Mouse (Mus musculus): ENCODE data around the gene Oat. TPM values are rescaled to one million over a fixed set of nuclear protein-coding genes. Genes with fewer than 3 reads are reported as not detected.

The Oat gene
- polyA plus RNA-seq, 1 experiment from 2014 or later = 214 TPM

DNA sequence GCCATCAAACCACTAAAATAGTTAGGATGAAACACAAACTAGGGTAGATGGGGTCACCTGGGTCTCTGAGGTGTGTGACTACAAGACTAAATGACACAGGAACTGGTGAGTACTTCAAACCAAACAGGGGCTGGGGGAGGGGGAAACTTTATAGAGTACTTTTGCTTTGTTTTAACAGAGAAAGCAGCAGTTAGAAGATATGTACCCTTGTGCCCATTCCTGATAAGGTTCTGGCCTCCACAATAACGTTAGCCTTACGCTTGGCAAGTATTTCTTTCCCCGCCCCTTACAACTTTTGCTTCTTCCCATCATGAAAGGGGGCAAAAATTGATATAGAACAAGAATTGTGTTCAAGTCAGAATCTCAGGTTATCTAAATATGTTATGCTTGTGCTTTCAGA, 19.6 kb upstream of the Oat start:
- Histone ChIP-seq H3K9ac (replicated peaks; ENCODE audit: low read depth) (no peak overlapping the region), H3K4me1 (ENCODE audit: insufficient read depth, low read depth, low read length) (peaks cover 10% of the 10 kb centered on the region; the same call in 1 of the 2 replicates), H3K36me3 (ENCODE audit: insufficient read depth, low read length) (no peaks in the 10 kb centered on the region), H3K27ac (ENCODE audit: low read length) (no peak overlapping the region), H3K27me3 (replicated peaks; ENCODE audit: insufficient read depth, low read length) (peaks cover 51% of the 10 kb centered on the region), H3K9me3 (ENCODE audit: low read length) (no peaks in the 10 kb centered on the region), H3K4me2 (replicated peaks; ENCODE audit: low read depth, low read length) (no peak overlapping the region), H3K4me3 (ENCODE audit: low read depth, low read length) (no peak overlapping the region)
- 75% methylated on average over 3 of the region's 3 CpGs for WGBS
- DNase-seq (ENCODE audit: low spot score) = no peak
- TF ChIP-seq EP300 (IDR thresholded peaks at IDR 0.05) (no peak), CTCF (IDR thresholded peaks at IDR 0.05) (no peak)
- ATAC-seq = no peak

DNA sequence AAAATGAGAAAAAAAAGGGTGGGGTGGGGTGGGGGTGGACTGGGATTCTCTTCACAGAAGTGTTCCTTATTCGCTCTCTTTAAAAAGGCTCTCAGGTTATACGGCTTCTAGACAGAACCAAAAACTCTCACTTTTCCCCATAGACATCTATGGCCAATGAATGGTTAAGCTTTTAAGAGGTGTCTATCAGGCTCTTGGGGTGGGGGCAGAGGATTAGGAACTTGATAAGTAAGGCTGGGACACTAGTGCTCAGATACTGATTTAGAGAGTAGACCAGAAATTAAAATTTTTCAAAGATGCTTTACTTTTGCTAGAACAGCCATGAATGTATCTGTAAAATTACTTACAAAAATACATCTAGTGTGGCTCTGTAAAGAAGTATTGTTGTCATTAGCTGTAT, 18.1 kb upstream of the Oat start:
- 90% methylated on average over 2 of the region's 2 CpGs for WGBS
- H3K27me3 ChIP-seq (replicated peaks; ENCODE audit: insufficient read depth, low read length) = peaks cover 36% of the 10 kb centered on the region
- H3K9ac ChIP-seq (replicated peaks; ENCODE audit: low read depth) = no peak overlapping the region
- ATAC-seq = no peak
- no peaks in the 10 kb centered on the region for H3K9me3 ChIP-seq (ENCODE audit: low read length)
- DNase-seq (ENCODE audit: low spot score) = no peak
- H3K4me1 ChIP-seq (ENCODE audit: insufficient read depth, low read depth, low read length) = peaks cover 6% of the 10 kb centered on the region; the same call in 1 of the 2 replicates
- TF ChIP-seq CTCF (IDR thresholded peaks at IDR 0.05) = no peak
- TF ChIP-seq EP300 (IDR thresholded peaks at IDR 0.05) = no peak
- H3K4me2 ChIP-seq (replicated peaks; ENCODE audit: low read depth, low read length) = no peak overlapping the region
- H3K4me3 ChIP-seq (ENCODE audit: low read depth, low read length) = no peak overlapping the region
- no peak overlapping the region for H3K27ac ChIP-seq (ENCODE audit: low read length)
- no peaks in the 10 kb centered on the region for H3K36me3 ChIP-seq (ENCODE audit: insufficient read depth, low read length)

DNA sequence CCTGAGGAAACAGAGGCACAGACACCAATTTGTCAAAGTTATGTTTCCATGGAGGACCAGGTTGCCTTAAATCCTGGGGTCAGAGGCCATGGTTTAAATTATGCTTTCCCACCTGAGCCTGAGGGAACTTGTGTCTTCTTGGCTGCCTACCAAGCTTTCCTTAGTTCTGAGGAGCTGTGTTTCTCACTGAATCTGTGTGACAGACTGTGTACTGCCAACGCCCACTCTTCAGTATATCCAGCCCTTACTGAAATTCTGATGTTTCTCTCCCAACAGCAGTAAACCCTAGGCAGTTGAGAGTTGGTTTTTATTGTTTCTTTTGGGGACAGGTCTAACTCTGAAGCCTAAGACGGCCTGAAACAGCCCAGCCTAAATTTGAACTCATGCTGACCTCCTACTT, 17.6 kb upstream of the Oat start:
- DNase-seq (ENCODE audit: low spot score) (no peak), ATAC-seq (no peak)
- Histone ChIP-seq H3K4me3 (ENCODE audit: low read depth, low read length) (no peak overlapping the region), H3K9ac (replicated peaks; ENCODE audit: low read depth) (no peak overlapping the region), H3K4me2 (replicated peaks; ENCODE audit: low read depth, low read length) (no peak overlapping the region), H3K27ac (ENCODE audit: low read length) (no peak overlapping the region), H3K4me1 (ENCODE audit: insufficient read depth, low read depth, low read length) (peaks cover 6% of the 10 kb centered on the region; the same call in 1 of the 2 replicates), H3K27me3 (replicated peaks; ENCODE audit: insufficient read depth, low read length) (peaks cover 30% of the 10 kb centered on the region), H3K9me3 (ENCODE audit: low read length) (no peaks in the 10 kb centered on the region), H3K36me3 (ENCODE audit: insufficient read depth, low read length) (no peaks in the 10 kb centered on the region)
- 63% methylated on average over 2 of the region's 2 CpGs for WGBS
- no peak for TF ChIP-seq EP300 (IDR thresholded peaks at IDR 0.05)
- no peak for TF ChIP-seq CTCF (IDR thresholded peaks at IDR 0.05)

GRCm38 (mm10) chr7:132589610-132590009, 13.4 kb upstream of the Oat start:
- WGBS = 46% methylated on average over 5 of the region's 5 CpGs
- no peak overlapping the region for H3K4me2 ChIP-seq (replicated peaks; ENCODE audit: low read depth, low read length)
- H3K27me3 ChIP-seq (replicated peaks; ENCODE audit: insufficient read depth, low read length) = no peaks in the 10 kb centered on the region
- H3K36me3 ChIP-seq (ENCODE audit: insufficient read depth, low read length) = no peaks in the 10 kb centered on the region
- H3K4me3 ChIP-seq (ENCODE audit: low read depth, low read length) = no peak overlapping the region
- ATAC-seq (no peak), DNase-seq (ENCODE audit: low spot score) (no peak)
- H3K4me1 ChIP-seq (ENCODE audit: insufficient read depth, low read depth, low read length) = no peaks in the 10 kb centered on the region
- H3K9me3 ChIP-seq (ENCODE audit: low read length) = no peaks in the 10 kb centered on the region
- TF ChIP-seq EP300 (IDR thresholded peaks at IDR 0.05) (no peak), CTCF (IDR thresholded peaks at IDR 0.05) (no peak)
- no peak overlapping the region for H3K27ac ChIP-seq (ENCODE audit: low read length)
- no peak overlapping the region for H3K9ac ChIP-seq (replicated peaks; ENCODE audit: low read depth)

- no peak overlapping the region for H3K4me2 ChIP-seq (replicated peaks; ENCODE audit: low read depth, low read length)
- ATAC-seq (no peak), DNase-seq (ENCODE audit: low spot score) (no peak)
- no peaks in the 10 kb centered on the region for H3K9me3 ChIP-seq (ENCODE audit: low read length)
- H3K4me1 ChIP-seq (ENCODE audit: insufficient read depth, low read depth, low read length) = no peaks in the 10 kb centered on the region
- no peak overlapping the region for H3K4me3 ChIP-seq (ENCODE audit: low read depth, low read length)
- no peaks in the 10 kb centered on the region for H3K27me3 ChIP-seq (replicated peaks; ENCODE audit: insufficient read depth, low read length)
- WGBS = 46% methylated on average over 5 of the region's 5 CpGs
- H3K36me3 ChIP-seq (ENCODE audit: insufficient read depth, low read length) = no peaks in the 10 kb centered on the region
- H3K9ac ChIP-seq (replicated peaks; ENCODE audit: low read depth) = no peak overlapping the region
- no peak overlapping the region for H3K27ac ChIP-seq (ENCODE audit: low read length)
- no peak for TF ChIP-seq EP300 (IDR thresholded peaks at IDR 0.05)
Observed at GRCm38 (mm10) chr7:132587167-132587566, 11.0 kb upstream of the Oat start.

DNA sequence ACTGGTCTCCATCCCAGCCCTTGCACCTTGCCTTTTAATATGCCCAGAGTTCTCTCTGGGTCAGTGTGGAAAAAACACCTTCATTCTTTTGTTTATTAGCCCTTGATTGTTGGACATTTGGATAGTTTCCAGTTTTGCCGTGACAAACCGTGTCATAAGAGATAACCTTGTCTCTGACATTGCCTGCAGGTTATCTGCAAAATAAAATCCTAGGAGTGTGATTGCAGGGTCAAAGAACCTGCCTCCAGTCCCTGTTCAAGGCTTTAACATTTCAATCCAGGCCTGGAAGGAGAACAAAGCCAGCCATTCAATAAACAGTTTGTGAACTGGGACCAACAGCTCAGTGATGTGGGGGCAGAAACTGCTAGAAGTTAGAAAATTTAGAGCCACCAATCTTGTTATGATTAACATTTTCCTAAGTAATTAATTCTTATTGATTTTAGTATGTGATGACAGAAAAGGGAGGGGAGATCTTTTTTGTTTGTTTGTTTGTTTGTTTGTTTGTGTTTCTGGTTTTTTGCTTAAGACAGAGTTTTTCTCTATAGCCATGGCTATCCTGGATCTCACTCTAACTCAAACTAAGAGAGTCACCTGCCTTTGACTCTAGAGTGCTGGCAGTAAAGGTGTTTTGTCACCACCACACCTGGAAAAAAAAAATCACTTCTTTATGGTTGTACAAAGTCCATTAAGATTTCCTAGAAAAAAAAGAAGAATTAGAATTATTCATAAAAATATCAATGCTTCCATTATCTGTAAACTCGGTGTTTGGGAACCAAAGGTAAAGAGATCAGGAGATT, 9.7 kb upstream of the Oat start:
- Histone ChIP-seq H3K9ac (replicated peaks; ENCODE audit: low read depth) (no peak overlapping the region), H3K4me3 (ENCODE audit: low read depth, low read length) (no peak overlapping the region), H3K9me3 (ENCODE audit: low read length) (no peaks in the 10 kb centered on the region), H3K27ac (ENCODE audit: low read length) (no peak overlapping the region), H3K27me3 (replicated peaks; ENCODE audit: insufficient read depth, low read length) (no peaks in the 10 kb centered on the region), H3K4me1 (ENCODE audit: insufficient read depth, low read depth, low read length) (no peaks in the 10 kb centered on the region), H3K36me3 (ENCODE audit: insufficient read depth, low read length) (no peaks in the 10 kb centered on the region), H3K4me2 (replicated peaks; ENCODE audit: low read depth, low read length) (no peak overlapping the region)
- WGBS = 31% methylated on average over 3 of the region's 3 CpGs
- DNase-seq (ENCODE audit: low spot score) (no peak), ATAC-seq (no peak)
- TF ChIP-seq CTCF (IDR thresholded peaks at IDR 0.05) = no peak
- TF ChIP-seq EP300 (IDR thresholded peaks at IDR 0.05) = no peak

Data from lung, postnatal 0 days (tissue).